Mouse (Mus musculus): ENCODE measurements at regions not wholly inside any gene's neighbourhood (a gene's known extent, or its start where the extent isn't known, plus 50 kb on each side); places are given as distances from the start of the nearest gene placed in this dataset.

GRCm38 (mm10) chr10:24490432-24490831 lies 104.8 kb upstream of the Ccn2 start:
- no peak for DNase-seq (ENCODE audit: extremely low read depth, insufficient read length, low spot score)

- DNase-seq (ENCODE audit: extremely low read depth, insufficient read length, low spot score): no peak
These were observed 103.4 kb upstream of the Ccn2 start for GRCm38 (mm10) chr10:24491848-24492247.

GRCm38 (mm10) chr10:24493392-24493791 lies 101.8 kb upstream of the Ccn2 start:
- peak; percentile 45 for DNase-seq (ENCODE audit: extremely low read depth, insufficient read length, low spot score)

- DNase-seq (ENCODE audit: extremely low read depth, insufficient read length, low spot score): no peak
These were observed 101.3 kb upstream of the Ccn2 start for GRCm38 (mm10) chr10:24493936-24494335.

GRCm38 (mm10) chr10:24519795-24520512 lies 75.3 kb upstream of the Ccn2 start:
- DNase-seq (ENCODE audit: extremely low read depth, insufficient read length, low spot score): no peak

GRCm38 (mm10) chr10:24520515-24520914 lies 74.7 kb upstream of the Ccn2 start:
- no peak for DNase-seq (ENCODE audit: extremely low read depth, insufficient read length, low spot score)

GRCm38 (mm10) chr10:24532776-24533175 lies 62.5 kb upstream of the Ccn2 start:
- DNase-seq (ENCODE audit: extremely low read depth, insufficient read length, low spot score): no peak

- DNase-seq (ENCODE audit: extremely low read depth, insufficient read length, low spot score): no peak
These were observed 60.3 kb upstream of the Ccn2 start for GRCm38 (mm10) chr10:24534901-24535300.

- no peak for DNase-seq (ENCODE audit: extremely low read depth, insufficient read length, low spot score)
These were observed 59.8 kb upstream of the Ccn2 start for GRCm38 (mm10) chr10:24535461-24535860.

GRCm38 (mm10) chr10:24541990-24542389 lies 53.3 kb upstream of the Ccn2 start:
- no peak for DNase-seq (ENCODE audit: extremely low read depth, insufficient read length, low spot score)
